Mouse (Mus musculus) fibroblast of lung, adult 2 months (primary cell): ENCODE measurements around the gene Fes.
"Not testable (repeated sequence)": the region's sequence is repeated elsewhere in the genome, so short reads cannot be mapped to it uniquely, and the experiment has no call there.

Experiments
- DNase-seq: peaks from one replicate; pipeline ENCODE4 v3.0.0-alpha.2; 2011; ENCODE audit warnings: low read depth

Gene Fes

GRCm38 (mm10) chr7:80404101-80404894, 16.6 kb upstream of the Fes start:
- DNase-seq: no peak

DNA sequence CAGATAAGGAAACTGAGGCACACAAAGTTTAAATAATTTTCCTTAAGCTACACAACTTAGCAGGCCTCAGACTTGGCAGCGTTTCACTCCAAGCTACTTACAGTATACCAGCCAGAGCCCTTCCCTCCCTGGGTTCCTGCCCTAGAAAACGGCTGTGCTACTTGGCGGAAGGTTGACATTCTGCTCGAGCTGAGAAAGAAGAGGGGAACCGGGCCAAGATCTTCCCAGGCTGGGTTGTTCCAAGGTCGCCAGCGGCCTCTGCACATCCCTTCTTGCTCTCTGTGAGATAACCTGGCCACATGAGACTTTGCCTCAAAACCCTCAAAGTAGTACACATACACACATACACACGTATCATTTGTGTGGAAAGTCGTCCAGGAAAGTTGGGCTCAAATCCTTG, 15.8 kb upstream of the Fes start:
- peak; percentile 75 for DNase-seq

- DNase-seq: no peak
These were observed 15.0 kb upstream of the Fes start for GRCm38 (mm10) chr7:80402651-80403321.

DNA sequence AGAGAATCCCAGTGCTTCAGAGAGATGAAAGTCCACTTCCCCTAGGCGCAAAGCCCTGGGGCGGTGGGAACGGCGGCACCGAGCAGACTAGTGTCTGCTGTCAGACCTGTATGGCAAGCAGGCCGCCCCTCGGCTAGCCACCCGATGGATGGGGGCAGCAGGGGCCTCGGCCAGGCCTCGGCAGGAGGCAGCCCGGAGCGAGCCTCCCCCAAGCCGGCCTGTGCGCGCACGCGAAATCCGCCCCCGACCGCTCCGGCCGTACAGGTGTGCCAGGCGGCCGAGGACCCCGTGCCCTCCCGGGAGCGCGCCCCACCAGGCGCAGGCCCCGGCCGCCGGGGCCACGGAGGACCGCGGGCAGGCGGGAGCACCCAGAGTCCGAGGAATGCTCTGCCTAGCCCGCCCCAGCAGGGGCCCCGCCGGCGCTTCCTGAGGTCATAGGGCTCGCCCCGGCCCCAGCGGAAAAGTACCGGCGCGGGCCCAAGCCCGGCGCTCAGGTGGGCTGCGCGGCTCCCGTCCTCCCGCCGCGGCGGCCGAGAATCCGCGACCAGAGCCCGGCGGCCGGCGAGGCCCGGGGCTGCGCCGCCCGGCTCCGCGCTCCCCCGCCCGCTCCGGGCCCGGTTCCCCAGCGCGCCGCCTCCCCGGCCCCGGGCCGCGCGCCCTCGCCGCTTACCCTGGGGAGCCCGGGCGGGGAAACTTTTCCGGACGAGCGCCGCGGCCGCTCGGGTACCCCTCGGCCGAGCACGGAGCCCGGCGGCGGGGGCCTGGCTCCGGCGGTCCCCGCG, 14.3 kb upstream of the Fes start:
- no peak for DNase-seq

DNA sequence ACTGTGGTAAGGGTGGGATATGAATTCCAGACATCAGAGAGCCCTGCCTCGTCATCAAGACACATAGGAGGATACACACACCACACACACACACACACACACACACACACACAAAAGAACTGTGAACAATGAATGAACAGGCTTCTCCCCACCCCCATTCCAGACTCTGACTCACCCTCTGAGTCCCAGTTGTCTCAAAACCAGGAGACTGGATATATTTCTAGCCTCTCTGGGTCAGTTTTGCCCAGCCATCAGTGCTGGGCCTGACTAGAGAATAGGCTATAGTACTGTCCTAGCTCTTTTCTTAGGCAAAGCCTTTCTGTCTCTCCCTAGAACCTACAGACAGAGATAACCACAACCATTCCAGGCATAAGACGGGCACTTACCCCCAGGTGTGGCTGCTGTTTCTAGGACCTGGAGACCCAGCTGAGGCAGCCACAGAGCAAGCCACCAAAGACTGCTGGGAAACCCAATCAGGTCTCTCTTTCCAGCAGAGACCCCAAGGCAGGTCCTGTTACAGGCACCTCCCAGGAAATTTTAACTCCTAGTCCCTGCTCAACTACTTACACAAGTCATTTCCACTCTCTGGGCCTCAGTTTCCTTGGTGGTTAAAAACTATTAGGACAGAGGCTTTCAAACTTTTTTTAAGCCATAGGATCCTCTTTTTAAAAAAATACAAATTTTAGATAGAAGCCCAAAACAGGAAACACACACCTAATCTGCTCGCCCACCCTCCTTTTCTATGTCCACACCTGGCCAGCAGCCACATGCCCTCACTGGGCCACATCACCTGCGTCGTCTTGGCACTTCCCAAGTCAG, 13.5 kb upstream of the Fes start:
- peak; percentile 66 for DNase-seq

DNA sequence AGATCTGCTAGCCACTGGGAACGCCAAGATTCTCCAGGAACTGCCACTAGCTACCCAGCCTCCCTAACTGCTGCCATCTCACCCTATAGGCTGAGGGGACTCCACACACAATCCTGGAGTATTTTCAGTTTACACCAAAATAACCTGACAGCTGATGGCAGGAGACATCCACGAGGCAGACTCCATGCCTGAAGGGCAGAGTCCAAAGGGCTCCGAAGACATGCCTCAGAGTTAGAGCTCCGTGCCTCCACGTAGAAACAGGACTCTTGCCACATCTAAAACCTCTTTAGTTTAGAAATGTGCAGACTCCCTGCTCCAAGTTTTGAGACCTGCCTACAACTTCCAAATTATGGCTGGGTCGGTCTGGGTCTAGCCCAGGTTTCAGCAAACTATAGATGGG, 12.8 kb upstream of the Fes start:
- DNase-seq: no peak

DNA sequence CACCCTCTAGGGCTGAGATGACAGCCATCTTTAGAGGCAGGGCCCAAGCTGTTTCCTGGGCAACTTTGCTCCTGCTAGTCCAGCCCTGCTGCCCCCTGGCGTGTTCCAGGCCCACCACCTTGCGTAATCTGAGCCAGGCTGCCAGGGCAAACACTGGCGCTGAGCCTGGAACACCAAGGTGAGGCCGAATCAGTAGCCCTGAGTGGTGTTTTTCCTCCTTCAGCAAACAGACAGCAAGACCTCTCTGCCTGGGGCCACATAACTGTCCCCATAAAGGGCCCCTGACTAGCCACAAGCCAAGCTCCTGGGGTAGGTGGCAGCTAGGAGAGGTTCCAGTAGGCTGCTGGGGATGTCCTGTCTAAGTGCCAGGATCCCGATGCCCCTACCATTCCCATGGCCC, 12.4 kb upstream of the Fes start:
- peak; percentile 64 for DNase-seq

GRCm38 (mm10) chr7:80398654-80399444, 11.1 kb upstream of the Fes start:
- no peak for DNase-seq

DNA sequence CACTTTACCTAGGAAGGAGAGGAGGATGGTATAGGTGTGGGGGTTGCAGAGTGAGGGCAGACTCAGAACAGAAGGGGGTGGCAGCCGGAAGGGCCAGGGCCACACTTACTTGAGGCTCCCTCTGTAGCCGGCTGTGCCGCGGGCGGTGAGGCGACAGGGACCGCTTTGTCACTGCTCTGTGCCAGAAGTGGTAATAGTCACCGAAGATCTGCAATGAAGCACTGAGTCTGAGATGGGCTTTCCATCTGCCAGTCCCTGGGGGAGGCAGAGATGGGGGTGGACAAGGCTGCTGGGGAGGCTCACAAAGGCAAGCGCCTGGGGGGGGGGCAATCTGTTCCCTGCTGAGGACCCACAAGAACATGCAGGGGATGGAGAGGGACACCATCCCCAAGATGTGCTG, 10.2 kb upstream of the Fes start:
- no peak for DNase-seq

DNA sequence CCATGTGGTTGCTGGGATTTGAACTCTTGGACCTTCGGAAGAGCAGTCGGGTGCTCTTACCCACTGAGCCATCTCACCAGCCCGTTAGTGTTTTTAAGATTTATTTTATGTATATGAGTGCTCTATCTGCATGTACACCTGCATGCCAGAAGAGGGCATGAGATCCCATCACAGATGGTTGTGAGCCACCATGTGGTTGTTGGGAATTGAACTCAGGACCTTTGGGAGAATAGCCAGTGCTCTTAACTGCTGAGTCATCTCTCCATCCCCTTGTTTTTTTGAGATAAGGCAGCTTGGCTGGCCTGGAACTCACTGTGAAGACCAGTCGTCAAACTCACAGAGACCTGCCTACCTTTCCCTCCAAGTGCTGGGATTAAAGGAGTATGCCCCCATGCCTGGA, 8.7 kb upstream of the Fes start:
- DNase-seq: not testable (repeated sequence)

DNA sequence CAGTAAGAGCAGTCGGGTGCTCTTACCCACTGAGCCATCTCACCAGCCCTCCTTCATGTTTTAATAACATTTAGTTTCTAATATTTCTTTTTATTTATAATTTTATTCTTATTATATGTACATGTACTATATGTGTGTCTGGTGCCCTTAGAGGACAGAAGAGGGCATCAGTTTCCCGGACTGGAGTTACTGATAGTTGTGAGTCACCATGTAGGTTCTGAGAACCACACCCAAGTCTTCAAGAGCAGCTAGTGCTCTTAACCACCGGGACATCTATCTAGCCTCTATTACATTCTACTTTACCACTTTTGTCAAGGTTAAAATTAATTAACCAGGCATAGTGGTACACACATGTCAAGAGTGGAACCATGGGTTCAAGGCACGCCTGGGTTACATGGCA, 6.9 kb upstream of the Fes start:
- DNase-seq: no peak

DNA sequence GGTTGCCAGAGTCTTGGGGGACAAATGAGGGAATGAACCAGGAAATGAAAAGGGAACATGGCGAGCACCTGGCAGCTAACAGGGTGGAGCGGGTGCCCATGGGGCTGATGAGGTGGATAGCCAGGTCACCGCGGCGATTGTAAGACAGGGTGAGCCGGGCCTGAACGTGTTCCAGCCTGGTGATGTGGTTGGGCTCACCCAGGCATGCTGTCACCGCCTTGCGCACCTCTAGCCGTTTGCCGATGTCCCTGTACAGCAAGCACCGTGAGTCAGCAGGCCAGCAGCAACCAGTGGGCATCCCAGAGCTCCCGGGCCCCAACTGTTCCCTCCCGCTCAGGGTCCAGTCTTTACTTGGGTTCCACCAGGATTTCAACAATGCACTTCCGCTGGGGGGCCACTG, 4.4 kb upstream of the Fes start:
- no peak for DNase-seq

DNA sequence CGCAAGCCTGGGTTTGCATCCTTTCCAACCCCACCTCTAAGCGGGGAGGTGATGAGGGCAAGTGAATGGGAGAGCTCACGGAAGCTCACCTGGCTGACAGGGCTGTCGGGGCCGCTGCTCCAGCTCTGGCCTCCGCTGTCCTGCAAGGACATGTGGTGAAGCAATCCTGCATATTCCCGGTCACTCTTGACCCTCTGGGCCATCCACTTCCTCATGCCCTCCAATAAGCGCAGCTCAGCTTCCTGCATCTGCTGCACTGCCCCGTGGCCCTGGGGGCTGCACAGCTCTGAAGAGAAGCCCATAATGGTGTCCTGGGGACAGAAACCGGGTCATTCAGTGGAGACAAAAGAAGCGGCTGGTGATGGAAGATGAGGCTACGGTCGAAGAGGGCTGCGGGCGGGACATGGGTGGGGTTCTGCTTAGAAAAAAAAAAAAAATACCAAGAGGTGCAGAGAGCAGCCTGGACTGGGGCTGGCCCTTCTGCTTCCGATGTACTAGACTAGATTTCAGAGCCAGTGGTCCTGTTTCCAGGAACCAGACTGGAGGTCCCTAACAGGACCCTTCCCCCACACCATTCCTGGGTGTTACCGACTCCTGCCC, 613 bp downstream of the Fes start:
- no peak for DNase-seq

- peak; percentile 69 for DNase-seq
These were observed 1.4 kb downstream of the Fes start for GRCm38 (mm10) chr7:80386235-80386930.

GRCm38 (mm10) chr7:80382919-80383318, 4.8 kb downstream of the Fes start:
- no peak for DNase-seq

- no peak for DNase-seq
These were observed 8.2 kb downstream of the Fes start for GRCm38 (mm10) chr7:80379531-80379930.

DNA sequence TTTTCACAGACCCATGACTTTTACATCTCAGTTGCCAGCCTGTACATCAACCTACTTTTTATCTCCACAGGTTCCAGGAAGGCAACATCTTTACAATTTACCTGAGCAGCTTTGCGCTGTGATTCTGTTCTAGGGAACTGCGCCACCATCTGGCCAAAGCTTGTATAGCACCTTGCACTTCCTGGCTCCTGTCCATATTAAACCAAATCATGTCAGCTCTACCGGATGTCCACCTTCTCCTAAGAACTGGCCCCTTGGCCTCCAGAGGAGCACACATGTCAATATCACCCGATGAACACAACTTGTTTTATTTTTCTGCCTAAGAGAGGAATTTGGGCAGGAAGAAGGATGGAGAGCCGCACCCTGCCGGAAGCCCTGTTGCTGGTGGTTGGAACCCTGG, 10.3 kb downstream of the Fes start:
- DNase-seq: no peak

DNA sequence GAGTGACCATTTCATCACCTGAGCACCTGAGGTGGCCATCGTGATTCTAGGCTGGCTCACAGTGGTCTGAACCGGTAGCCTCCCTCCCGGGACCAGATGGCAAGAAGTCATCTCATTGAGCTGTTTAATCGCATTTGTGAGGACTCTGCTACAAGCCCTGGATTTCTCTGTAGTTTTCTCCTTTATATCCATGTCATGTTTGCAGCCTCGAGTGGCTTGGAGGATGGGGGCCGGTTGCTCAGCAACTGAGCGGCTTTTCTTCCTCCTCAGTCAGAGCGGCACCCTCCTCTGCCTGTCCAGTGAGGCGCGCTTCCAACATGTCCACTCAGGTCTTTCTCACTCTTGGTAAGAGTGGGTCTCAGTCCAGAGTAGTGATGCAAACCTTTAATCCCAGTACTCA, 11.6 kb downstream of the Fes start:
- DNase-seq: no peak

DNA sequence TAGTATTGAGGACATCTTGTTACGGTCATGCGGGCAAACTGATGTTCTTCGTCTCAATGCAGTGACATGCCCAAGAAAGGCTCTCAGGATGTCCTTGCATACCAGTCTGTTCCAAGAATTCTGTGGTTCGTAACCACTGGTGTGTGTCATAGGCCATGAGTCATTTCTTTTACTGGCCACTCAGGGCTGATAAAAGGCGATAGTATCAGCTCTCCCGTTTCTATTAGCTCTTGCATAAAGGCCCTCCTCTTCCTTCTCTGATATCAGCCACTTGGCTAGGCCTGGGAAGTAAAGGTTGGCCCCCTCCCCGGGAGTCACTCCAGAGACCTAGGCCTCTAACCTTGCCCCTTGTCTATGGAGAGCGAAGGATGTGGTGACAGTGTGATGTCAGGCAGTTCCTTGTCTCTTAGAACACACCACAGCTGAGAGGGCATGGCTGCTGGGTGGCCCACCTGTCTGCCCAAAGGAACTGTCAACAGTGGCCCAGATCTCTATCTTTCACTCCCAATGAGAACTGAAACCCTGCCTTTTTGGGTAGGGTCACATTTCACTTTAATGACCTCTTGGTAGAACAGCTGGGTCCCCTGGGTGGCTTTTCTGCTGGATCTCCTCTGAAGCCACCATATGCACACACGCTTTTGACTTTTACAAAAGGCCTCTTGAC, 12.2 kb downstream of the Fes start:
- DNase-seq: peak; percentile 60

GRCm38 (mm10) chr7:80374733-80375132, 13.0 kb downstream of the Fes start:
- DNase-seq: no peak
